Mouse (Mus musculus) lung, postnatal 25 days (tissue): Measurements from ENCODE around the gene Ube2j2.

Experiments used
- DNase-seq: peaks from one replicate; pipeline ENCODE4 v3.0.0; 2022; ENCODE audit warnings: low spot score

Ube2j2 gene

GRCm38 (mm10) chr4:155963106-155963505, 19.5 kb downstream of the Ube2j2 start:
- DNase-seq = no peak

GRCm38 (mm10) chr4:155964396-155964795, 20.8 kb downstream of the Ube2j2 start:
- DNase-seq = no peak

GRCm38 (mm10) chr4:155969043-155969653, 25.5 kb downstream of the Ube2j2 start:
- DNase-seq = no peak

GRCm38 (mm10) chr4:155970286-155970685, 26.7 kb downstream of the Ube2j2 start:
- no peak for DNase-seq

- DNase-seq = no peak
These were observed 29.0 kb downstream of the Ube2j2 start for GRCm38 (mm10) chr4:155972651-155973050.

GRCm38 (mm10) chr4:155973239-155973638, 29.6 kb downstream of the Ube2j2 start:
- no peak for DNase-seq

- DNase-seq = no peak
These were observed 37.9 kb downstream of the Ube2j2 start for GRCm38 (mm10) chr4:155981436-155982082.

- DNase-seq = no peak
These were observed 40.2 kb downstream of the Ube2j2 start for GRCm38 (mm10) chr4:155983788-155984187.

- DNase-seq = no peak
These were observed 47.7 kb downstream of the Ube2j2 start for GRCm38 (mm10) chr4:155991211-155991907.

- DNase-seq = no peak
These were observed 48.2 kb downstream of the Ube2j2 start for GRCm38 (mm10) chr4:155991908-155992230.

- peak; percentile 78 for DNase-seq
These were observed 48.7 kb downstream of the Ube2j2 start, which contains the start of the genes B3galt6 and Sdf4 for GRCm38 (mm10) chr4:155992241-155992905. B3galt6 (minus strand) TSS chr4:155992649. Sdf4 (plus strand) TSS chr4:155992872.

- peak; percentile 95 for DNase-seq
These were observed 49.4 kb downstream of the Ube2j2 start for GRCm38 (mm10) chr4:155992906-155993547.

- no peak for DNase-seq
These were observed 50.0 kb downstream of the Ube2j2 start for GRCm38 (mm10) chr4:155993606-155994005.

- DNase-seq = no peak
These were observed 60.5 kb downstream of the Ube2j2 start for GRCm38 (mm10) chr4:156004109-156004508.

- DNase-seq = no peak
These were observed 64.7 kb downstream of the Ube2j2 start for GRCm38 (mm10) chr4:156008369-156008768.
